Mouse (Mus musculus): ENCODE data around the gene AI661453. TPM values are rescaled to one million over a fixed set of nuclear protein-coding genes. Genes with fewer than 3 reads are reported as not detected.
"Not testable (repeated sequence)": the region's sequence is repeated elsewhere in the genome, so short reads cannot be mapped to it uniquely, and the experiment has no call there.

The AI661453 gene
- polyA plus RNA-seq, 1 experiment = 37.6 TPM

GRCm38 (mm10) chr17:47494132-47494531 is 57.7 kb downstream of the AI661453 start:
- Histone ChIP-seq H3K9ac (ENCODE audit: low read depth, poor library complexity, severe bottlenecking) (no peak overlapping the region), H3K9me3 (replicated peaks; ENCODE audit: control insufficient read depth, insufficient read depth, low read length, poor library complexity, severe bottlenecking) (no peaks in the 10 kb centered on the region), H3K4me1 (ENCODE audit: control insufficient read depth, insufficient read depth, low read length) (no peaks in the 10 kb centered on the region), H3K36me3 (ENCODE audit: control insufficient read depth, insufficient read depth, low read length, poor library complexity, severe bottlenecking) (peaks cover 67% of the 10 kb centered on the region), H3K27me3 (ENCODE audit: control insufficient read depth, insufficient read depth, low read length, poor library complexity, severe bottlenecking) (no peaks in the 10 kb centered on the region), H3K27ac (ENCODE audit: insufficient read depth, low read length) (no peak overlapping the region), H3K4me3 (ENCODE audit: low read depth, low read length) (no peak overlapping the region)
- TF ChIP-seq CTCF (IDR thresholded peaks at IDR 0.05; ENCODE audit: low read depth, low read length) (no peak), POLR2A (IDR thresholded peaks at IDR 0.05; ENCODE audit: insufficient read depth, low read length) (no peak), EP300 (IDR thresholded peaks at IDR 0.05; ENCODE audit: insufficient read depth, low read depth, low read length) (no peak)

DNA sequence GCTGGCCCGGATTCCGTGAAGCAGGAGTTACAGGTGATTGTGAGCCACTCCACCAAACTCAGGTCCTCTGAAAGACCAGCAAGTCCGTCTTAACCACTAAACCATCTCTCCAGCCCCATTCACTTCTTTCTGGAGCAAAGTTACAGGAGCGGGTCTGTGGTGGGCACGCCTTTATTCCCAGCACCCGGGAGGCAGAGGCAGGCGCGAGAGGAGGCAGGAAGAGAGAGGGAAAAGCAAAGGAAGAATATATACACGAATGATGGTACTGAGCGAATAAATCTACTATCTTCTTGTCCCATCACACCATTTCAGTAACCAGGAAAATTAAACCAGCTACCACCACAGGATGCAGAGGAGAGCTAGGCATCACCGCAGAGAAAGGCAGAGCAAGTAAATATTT is 65.1 kb downstream of the AI661453 start:
- peaks cover 33% of the 10 kb centered on the region for H3K36me3 ChIP-seq (ENCODE audit: control insufficient read depth, insufficient read depth, low read length, poor library complexity, severe bottlenecking)
- peak overlapping the region; percentile 79 for H3K4me3 ChIP-seq (ENCODE audit: low read depth, low read length)
- TF ChIP-seq CTCF (IDR thresholded peaks at IDR 0.05; ENCODE audit: low read depth, low read length) = no peak
- no peak for TF ChIP-seq POLR2A (IDR thresholded peaks at IDR 0.05; ENCODE audit: insufficient read depth, low read length)
- TF ChIP-seq EP300 (IDR thresholded peaks at IDR 0.05; ENCODE audit: insufficient read depth, low read depth, low read length) = no peak
- H3K27ac ChIP-seq (ENCODE audit: insufficient read depth, low read length) = no peak overlapping the region
- peak overlapping the region; percentile 71 for H3K9ac ChIP-seq (ENCODE audit: low read depth, poor library complexity, severe bottlenecking)
- peaks cover 4% of the 10 kb centered on the region for H3K4me1 ChIP-seq (ENCODE audit: control insufficient read depth, insufficient read depth, low read length)
- H3K9me3 ChIP-seq (replicated peaks; ENCODE audit: control insufficient read depth, insufficient read depth, low read length, poor library complexity, severe bottlenecking) = no peaks in the 10 kb centered on the region
- H3K27me3 ChIP-seq (ENCODE audit: control insufficient read depth, insufficient read depth, low read length, poor library complexity, severe bottlenecking) = no peaks in the 10 kb centered on the region

GRCm38 (mm10) chr17:47501946-47502706 is 65.7 kb downstream of the AI661453 start, which contains the start of gene Taf8:
Taf8 (minus strand) TSS chr17:47502292.
- no peaks in the 10 kb centered on the region for H3K9me3 ChIP-seq (replicated peaks; ENCODE audit: control insufficient read depth, insufficient read depth, low read length, poor library complexity, severe bottlenecking)
- H3K36me3 ChIP-seq (ENCODE audit: control insufficient read depth, insufficient read depth, low read length, poor library complexity, severe bottlenecking) = peaks cover 32% of the 10 kb centered on the region
- H3K27me3 ChIP-seq (ENCODE audit: control insufficient read depth, insufficient read depth, low read length, poor library complexity, severe bottlenecking) = no peaks in the 10 kb centered on the region
- H3K9ac ChIP-seq (ENCODE audit: low read depth, poor library complexity, severe bottlenecking) = peak within 1 kb of the TSS; percentile 71
- peak within 1 kb of the TSS; percentile 79 for H3K4me3 ChIP-seq (ENCODE audit: low read depth, low read length)
- peaks cover 4% of the 10 kb centered on the region for H3K4me1 ChIP-seq (ENCODE audit: control insufficient read depth, insufficient read depth, low read length)
- H3K27ac ChIP-seq (ENCODE audit: insufficient read depth, low read length) = peak within 1 kb of the TSS; percentile 87
- peak; percentile 32 for TF ChIP-seq POLR2A (IDR thresholded peaks at IDR 0.05; ENCODE audit: insufficient read depth, low read length)
- TF ChIP-seq CTCF (IDR thresholded peaks at IDR 0.05; ENCODE audit: low read depth, low read length) = no peak
- TF ChIP-seq EP300 (IDR thresholded peaks at IDR 0.05; ENCODE audit: insufficient read depth, low read depth, low read length) = 0 out of 2 replicates have a peak, but pooled peaks have one; percentile 47

GRCm38 (mm10) chr17:47502707-47503045 is 66.3 kb downstream of the AI661453 start:
- not testable (repeated sequence) for H3K9me3 ChIP-seq (replicated peaks; ENCODE audit: control insufficient read depth, insufficient read depth, low read length, poor library complexity, severe bottlenecking); H3K27me3 ChIP-seq (ENCODE audit: control insufficient read depth, insufficient read depth, low read length, poor library complexity, severe bottlenecking); H3K4me1 ChIP-seq (ENCODE audit: control insufficient read depth, insufficient read depth, low read length); H3K4me3 ChIP-seq (ENCODE audit: low read depth, low read length)
- Histone ChIP-seq H3K9ac (ENCODE audit: low read depth, poor library complexity, severe bottlenecking) (peak overlapping the region; percentile 71), H3K27ac (ENCODE audit: insufficient read depth, low read length) (peak overlapping the region; percentile 87), H3K36me3 (ENCODE audit: control insufficient read depth, insufficient read depth, low read length, poor library complexity, severe bottlenecking) (peaks cover 30% of the 10 kb centered on the region)

GRCm38 (mm10) chr17:47503689-47504088 is 67.3 kb downstream of the AI661453 start:
- Histone ChIP-seq H3K9ac (ENCODE audit: low read depth, poor library complexity, severe bottlenecking) (0 out of 2 replicates have a peak overlapping the region, but pooled peaks have one; percentile 51), H3K27ac (ENCODE audit: insufficient read depth, low read length) (peak overlapping the region; percentile 93)

DNA sequence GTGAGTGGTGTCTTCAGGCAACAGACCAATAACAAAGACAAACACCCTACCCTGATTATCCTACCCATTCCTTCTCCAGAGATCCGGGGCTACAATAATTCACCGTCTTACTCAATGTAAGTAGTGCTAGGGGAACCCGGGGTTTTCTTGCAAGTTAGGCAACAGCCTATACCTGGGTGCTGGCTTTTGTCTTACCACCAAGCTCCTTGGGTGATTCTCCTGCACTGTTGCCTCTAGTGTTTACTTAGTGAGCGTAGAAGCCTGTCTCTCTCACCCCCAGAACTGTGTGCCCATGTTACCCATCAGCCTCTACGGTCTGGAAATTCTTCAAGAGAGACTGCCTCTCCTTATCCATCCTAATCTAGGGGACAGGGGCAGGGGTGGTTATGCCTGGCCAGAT is 67.8 kb downstream of the AI661453 start:
- TF ChIP-seq CTCF (IDR thresholded peaks at IDR 0.05; ENCODE audit: low read depth, low read length) = no peak
- TF ChIP-seq EP300 (IDR thresholded peaks at IDR 0.05; ENCODE audit: insufficient read depth, low read depth, low read length) = no peak
- TF ChIP-seq POLR2A (IDR thresholded peaks at IDR 0.05; ENCODE audit: insufficient read depth, low read length) = no peak
- Histone ChIP-seq H3K27me3 (ENCODE audit: control insufficient read depth, insufficient read depth, low read length, poor library complexity, severe bottlenecking) (no peaks in the 10 kb centered on the region), H3K4me3 (ENCODE audit: low read depth, low read length) (peak overlapping the region; percentile 58), H3K9me3 (replicated peaks; ENCODE audit: control insufficient read depth, insufficient read depth, low read length, poor library complexity, severe bottlenecking) (no peaks in the 10 kb centered on the region), H3K27ac (ENCODE audit: insufficient read depth, low read length) (peak overlapping the region; percentile 93), H3K36me3 (ENCODE audit: control insufficient read depth, insufficient read depth, low read length, poor library complexity, severe bottlenecking) (peaks cover 16% of the 10 kb centered on the region), H3K9ac (ENCODE audit: low read depth, poor library complexity, severe bottlenecking) (peak overlapping the region; percentile 51; the same call in 1 of the 2 replicates), H3K4me1 (ENCODE audit: control insufficient read depth, insufficient read depth, low read length) (peaks cover 6% of the 10 kb centered on the region)

More at GRCm38 (mm10) chr17:47503689-47504088, 67.3 kb downstream of the AI661453 start:
- TF ChIP-seq CTCF (IDR thresholded peaks at IDR 0.05; ENCODE audit: low read depth, low read length) (no peak), POLR2A (IDR thresholded peaks at IDR 0.05; ENCODE audit: insufficient read depth, low read length) (no peak), EP300 (IDR thresholded peaks at IDR 0.05; ENCODE audit: insufficient read depth, low read depth, low read length) (peak; percentile 71; the same call in 1 of the 2 replicates)
- H3K4me1 ChIP-seq (ENCODE audit: control insufficient read depth, insufficient read depth, low read length) = peaks cover 6% of the 10 kb centered on the region
- peaks cover 22% of the 10 kb centered on the region for H3K36me3 ChIP-seq (ENCODE audit: control insufficient read depth, insufficient read depth, low read length, poor library complexity, severe bottlenecking)
- H3K9me3 ChIP-seq (replicated peaks; ENCODE audit: control insufficient read depth, insufficient read depth, low read length, poor library complexity, severe bottlenecking) = no peaks in the 10 kb centered on the region
- H3K27me3 ChIP-seq (ENCODE audit: control insufficient read depth, insufficient read depth, low read length, poor library complexity, severe bottlenecking) = no peaks in the 10 kb centered on the region
- H3K4me3 ChIP-seq (ENCODE audit: low read depth, low read length) = no peak overlapping the region

All from ES-Bruce4 (cell line).